32 mouse cellular contexts compared by ENCODE assay signal in the genomic region with DNA sequence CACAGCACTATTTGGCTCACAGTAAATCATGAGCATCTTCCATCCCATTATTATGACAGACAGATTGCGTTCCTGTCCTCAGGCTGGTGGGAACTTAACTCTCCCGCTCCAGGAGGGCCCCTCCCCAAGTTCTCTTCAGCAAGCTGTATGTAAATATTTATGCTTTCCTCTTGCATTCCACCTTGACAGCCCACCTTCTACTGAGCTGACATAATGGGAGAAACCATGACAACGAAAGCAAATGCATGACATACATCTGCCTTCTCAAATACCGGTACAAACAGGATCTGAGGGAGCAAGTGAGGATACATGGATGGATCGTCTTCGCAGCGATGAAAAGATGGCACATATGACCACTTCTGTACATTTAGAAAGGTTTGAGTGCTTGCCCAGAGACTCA.
DNase-seq lines count a peak whose midpoint lies in the region; ATAC-seq lines count a peak whose summit lies in the region.
"Had no signal": no experiment of that assay in that cellular context is flagged by ENCODE, and none has a peak within 500 bp of the region (broad histone marks: within the 10 kb centered on the region; RNA-seq: fewer than 3 reads in every experiment).

No protein-coding gene starts in this region.

- ATAC-seq in forebrain, embryonic 12.5 days (ENCODE audit: low FRiP score), result 0 out of 2 replicates have a peak, but pooled peaks have one; percentile 39
- ATAC-seq in midbrain, embryonic 13.5 days, result peak; percentile 34; the same call in 1 of the 2 replicates
- no peak for ATAC-seq in midbrain, embryonic 11.5 days (ENCODE audit: low FRiP score)
- peak; percentile 55; the same call in 1 of the 2 replicates for ATAC-seq in embryonic facial prominence, embryonic 14.5 days (ENCODE audit: low read depth)
- ATAC-seq in midbrain, embryonic 15.5 days (replicated peaks), result peak; percentile 71
- ATAC-seq: inflammation-experienced regulatory T-cells, adult 6 months; lung, postnatal 0 days had no signal

- no peaks in the 10 kb centered on the region for H3K36me3 ChIP-seq in forebrain, embryonic 12.5 days (replicated peaks)
- H3K36me3 ChIP-seq in forebrain, embryonic 10.5 days (replicated peaks), result no peaks in the 10 kb centered on the region
- H3K36me3 ChIP-seq in midbrain, embryonic 13.5 days, result no peaks in the 10 kb centered on the region
- no peaks in the 10 kb centered on the region for H3K36me3 ChIP-seq in midbrain, embryonic 11.5 days (ENCODE audit: control insufficient read depth, insufficient read depth, low read length)
- H3K36me3 ChIP-seq in embryonic facial prominence, embryonic 14.5 days (ENCODE audit: control insufficient read depth, insufficient read depth, low read length), result no peaks in the 10 kb centered on the region
- H3K36me3 ChIP-seq in midbrain, embryonic 15.5 days (replicated peaks), result no peaks in the 10 kb centered on the region
- H3K36me3 ChIP-seq: G1E; limb, embryonic 15.5 days; liver, embryonic 13.5 days; neural tube, embryonic 15.5 days had no signal

- no peak overlapping the region for H3K4me2 ChIP-seq in forebrain, embryonic 12.5 days
- H3K4me2 ChIP-seq in midbrain, embryonic 13.5 days (replicated peaks), result no peak overlapping the region
- H3K4me2 ChIP-seq in midbrain, embryonic 11.5 days, result no peak overlapping the region
- H3K4me2 ChIP-seq in embryonic facial prominence, embryonic 14.5 days (ENCODE audit: low read depth, low read length), result no peak overlapping the region
- no peak overlapping the region for H3K4me2 ChIP-seq in midbrain, embryonic 15.5 days
- H3K4me2 ChIP-seq: heart, embryonic 11.5 days; hindbrain, embryonic 14.5 days; limb, embryonic 15.5 days; liver, embryonic 13.5 days; neural tube, embryonic 15.5 days had no signal

- no peak overlapping the region for H3K9ac ChIP-seq in forebrain, embryonic 12.5 days
- H3K9ac ChIP-seq in midbrain, embryonic 13.5 days (replicated peaks), result no peak overlapping the region
- no peak overlapping the region for H3K9ac ChIP-seq in midbrain, embryonic 11.5 days (ENCODE audit: low read length)
- H3K9ac ChIP-seq in embryonic facial prominence, embryonic 14.5 days (ENCODE audit: low read depth, low read length), result no peak overlapping the region
- no peak overlapping the region for H3K9ac ChIP-seq in midbrain, embryonic 15.5 days
- H3K9ac ChIP-seq: hindbrain, embryonic 14.5 days; limb, embryonic 15.5 days; liver, embryonic 13.5 days; neural tube, embryonic 15.5 days had no signal

- H3K9me3 ChIP-seq in forebrain, embryonic 12.5 days, result no peaks in the 10 kb centered on the region
- H3K9me3 ChIP-seq in forebrain, embryonic 10.5 days, result no peaks in the 10 kb centered on the region
- no peaks in the 10 kb centered on the region for H3K9me3 ChIP-seq in midbrain, embryonic 13.5 days
- H3K9me3 ChIP-seq in midbrain, embryonic 11.5 days (ENCODE audit: control insufficient read depth, low read length), result no peaks in the 10 kb centered on the region
- H3K9me3 ChIP-seq in embryonic facial prominence, embryonic 14.5 days (ENCODE audit: control insufficient read depth, low read length), result no peaks in the 10 kb centered on the region
- H3K9me3 ChIP-seq in midbrain, embryonic 15.5 days, result no peaks in the 10 kb centered on the region
- H3K9me3 ChIP-seq: G1E; limb, embryonic 15.5 days; liver, embryonic 13.5 days; megakaryocyte, embryonic 14.5 days; neural tube, embryonic 15.5 days had no signal

- no peak for DNase-seq in forebrain, embryonic 10.5 days (ENCODE audit: extremely low spot score, low spot score)
- DNase-seq in midbrain, embryonic 11.5 days (ENCODE audit: low spot score, missing footprints), result no peak
- peak; percentile 12 for DNase-seq in embryonic facial prominence, embryonic 14.5 days (ENCODE audit: low spot score)
- DNase-seq in left cerebral cortex, adult 11 months (ENCODE audit: low spot score), result no peak
- no peak for DNase-seq in adrenal gland, adult 8-10 months
- DNase-seq: adrenal gland, postnatal 14 days; cerebellum, adult 11-12 months; cerebellum, postnatal 10 days; gastrocnemius, postnatal 25 days; heart, adult 18-20 months; heart, postnatal 4 days; kidney, adult 11 months; kidney, postnatal 4 days; left cerebral cortex, postnatal 4 days; liver, embryonic 13.5 days; lung, adult 18-20 months; lung, postnatal 4 days; right cerebral cortex, adult 18-20 months; right cerebral cortex, postnatal 4 days; thymus, adult 2 months; thymus, postnatal 36 days had no signal

- WGBS in forebrain, embryonic 12.5 days, result 83% methylated on average over 7 of the region's 7 CpGs
- 93% methylated on average over 7 of the region's 7 CpGs for WGBS in forebrain, embryonic 10.5 days
- WGBS in midbrain, embryonic 13.5 days, result 81% methylated on average over 7 of the region's 7 CpGs
- 89% methylated on average over 7 of the region's 7 CpGs for WGBS in midbrain, embryonic 11.5 days
- WGBS in embryonic facial prominence, embryonic 14.5 days, result 74% methylated on average over 7 of the region's 7 CpGs
- WGBS in midbrain, embryonic 15.5 days, result 73% methylated on average over 7 of the region's 7 CpGs

- H3K27me3 ChIP-seq in forebrain, embryonic 12.5 days, result no peaks in the 10 kb centered on the region
- H3K27me3 ChIP-seq in forebrain, embryonic 10.5 days (ENCODE audit: poor library complexity, severe bottlenecking), result no peaks in the 10 kb centered on the region
- no peaks in the 10 kb centered on the region for H3K27me3 ChIP-seq in midbrain, embryonic 13.5 days
- H3K27me3 ChIP-seq in midbrain, embryonic 11.5 days (ENCODE audit: control insufficient read depth, insufficient read depth, low read length), result no peaks in the 10 kb centered on the region
- H3K27me3 ChIP-seq in embryonic facial prominence, embryonic 14.5 days (replicated peaks; ENCODE audit: control insufficient read depth, insufficient read depth, low read length), result no peaks in the 10 kb centered on the region
- no peaks in the 10 kb centered on the region for H3K27me3 ChIP-seq in midbrain, embryonic 15.5 days (replicated peaks)
- H3K27me3 ChIP-seq: limb, embryonic 15.5 days; liver, embryonic 13.5 days; megakaryocyte, embryonic 14.5 days; neural tube, embryonic 15.5 days had no signal

- no peak overlapping the region for H3K4me3 ChIP-seq in forebrain, embryonic 12.5 days (replicated peaks)
- H3K4me3 ChIP-seq in forebrain, embryonic 10.5 days, result no peak overlapping the region
- H3K4me3 ChIP-seq in midbrain, embryonic 13.5 days (replicated peaks), result no peak overlapping the region
- no peak overlapping the region for H3K4me3 ChIP-seq in midbrain, embryonic 11.5 days (ENCODE audit: low read depth, low read length)
- H3K4me3 ChIP-seq in embryonic facial prominence, embryonic 14.5 days (ENCODE audit: low read depth, low read length), result no peak overlapping the region
- H3K4me3 ChIP-seq in midbrain, embryonic 15.5 days, result no peak overlapping the region
- H3K4me3 ChIP-seq: limb, embryonic 15.5 days; liver, embryonic 13.5 days; megakaryocyte, embryonic 14.5 days; neural tube, embryonic 15.5 days had no signal

- no peaks in the 10 kb centered on the region for H3K4me1 ChIP-seq in forebrain, embryonic 12.5 days
- H3K4me1 ChIP-seq in forebrain, embryonic 10.5 days, result no peaks in the 10 kb centered on the region
- no peaks in the 10 kb centered on the region for H3K4me1 ChIP-seq in midbrain, embryonic 13.5 days (replicated peaks)
- H3K4me1 ChIP-seq in midbrain, embryonic 11.5 days (ENCODE audit: control insufficient read depth, insufficient read depth, low read length), result no peaks in the 10 kb centered on the region
- H3K4me1 ChIP-seq in embryonic facial prominence, embryonic 14.5 days (ENCODE audit: control insufficient read depth, insufficient read depth, low read length), result no peaks in the 10 kb centered on the region
- H3K4me1 ChIP-seq in midbrain, embryonic 15.5 days, result no peaks in the 10 kb centered on the region
- H3K4me1 ChIP-seq: limb, embryonic 15.5 days; liver, embryonic 13.5 days; megakaryocyte, embryonic 14.5 days; neural tube, embryonic 15.5 days had no signal

- no peak overlapping the region for H3K27ac ChIP-seq in forebrain, embryonic 12.5 days
- no peak overlapping the region for H3K27ac ChIP-seq in forebrain, embryonic 10.5 days
- no peak overlapping the region for H3K27ac ChIP-seq in midbrain, embryonic 13.5 days
- H3K27ac ChIP-seq in midbrain, embryonic 11.5 days (ENCODE audit: low read depth, low read length), result no peak overlapping the region
- no peak overlapping the region for H3K27ac ChIP-seq in embryonic facial prominence, embryonic 14.5 days (replicated peaks; ENCODE audit: low read depth, low read length)
- H3K27ac ChIP-seq in midbrain, embryonic 15.5 days, result no peak overlapping the region
- H3K27ac ChIP-seq: hindbrain, embryonic 14.5 days; limb, embryonic 15.5 days; liver, embryonic 13.5 days; neural tube, embryonic 15.5 days had no signal
